Mouse (Mus musculus): ENCODE measurements around the gene Ercc2. TPM values are rescaled to one million over a fixed set of nuclear protein-coding genes. Genes with fewer than 3 reads are reported as not detected.

Gene Ercc2
- total and polyA plus RNA-seq, 3 experiments, result 34.4 to 44.5 TPM; not detected in 1

- Histone ChIP-seq H3K27ac (ENCODE audit: control insufficient read depth, low read depth, low read length) (no peak overlapping the region), H3K27me3 (ENCODE audit: control insufficient read depth in 1 of 2, insufficient read depth in 2 of 2, low read length in 2 of 2) (no peaks in the 10 kb centered on the region), H3K9me3 (replicated peaks; ENCODE audit: insufficient read depth, low read length) (no peaks in the 10 kb centered on the region), H3K4me1 (ENCODE audit: control insufficient read depth in 1 of 2, insufficient read depth in 2 of 2, low read length in 2 of 2) (peaks cover 0 to 2% of the 10 kb centered on the region in 2 experiments; a peak in 2 of 4 replicates), H3K9ac (ENCODE audit: control insufficient read depth, low read depth, low read length, poor library complexity, severe bottlenecking) (no peak overlapping the region), H3K4me3 (ENCODE audit: control insufficient read depth in 1 of 2, insufficient read depth in 1 of 2, low read depth in 2 of 2, low read length in 2 of 2) (no peak overlapping the region), H3K36me3 (ENCODE audit: control insufficient read depth in 1 of 2, insufficient read depth in 2 of 2, low read length in 2 of 2) (no peaks in the 10 kb centered on the region; a peak in 1 of 4 replicates), H3K79me2 (ENCODE audit: control insufficient read depth, insufficient read depth, low read length, poor library complexity) (no peaks in the 10 kb centered on the region)
- TF ChIP-seq HCFC1 (IDR thresholded peaks at IDR 0.05; ENCODE audit: low read depth, low read length), result peak; percentile 85
- TF ChIP-seq CHD2 (IDR thresholded peaks at IDR 0.05; ENCODE audit: low read length), result no peak
- DNase-seq (ENCODE audit: low read depth, low spot score), result no peak
Measured at GRCm38 (mm10) chr7:19426349-19426748, 44.5 kb downstream of the Ercc2 start.

- Histone ChIP-seq H3K36me3 (ENCODE audit: control insufficient read depth in 1 of 2, insufficient read depth in 2 of 2, low read length in 2 of 2) (no peaks in the 10 kb centered on the region; a peak in 1 of 4 replicates), H3K79me2 (ENCODE audit: control insufficient read depth, insufficient read depth, low read length, poor library complexity) (no peaks in the 10 kb centered on the region), H3K27ac (ENCODE audit: control insufficient read depth, low read depth, low read length) (no peak overlapping the region), H3K9me3 (replicated peaks; ENCODE audit: insufficient read depth, low read length) (no peaks in the 10 kb centered on the region), H3K4me3 (ENCODE audit: control insufficient read depth in 1 of 2, insufficient read depth in 1 of 2, low read depth in 2 of 2, low read length in 2 of 2) (no peak overlapping the region), H3K27me3 (ENCODE audit: control insufficient read depth in 1 of 2, insufficient read depth in 2 of 2, low read length in 2 of 2) (no peaks in the 10 kb centered on the region), H3K4me1 (ENCODE audit: control insufficient read depth in 1 of 2, insufficient read depth in 2 of 2, low read length in 2 of 2) (no peaks in the 10 kb centered on the region), H3K9ac (ENCODE audit: control insufficient read depth, low read depth, low read length, poor library complexity, severe bottlenecking) (no peak overlapping the region)
- no peak for DNase-seq (ENCODE audit: low read depth, low spot score)
- TF ChIP-seq USF1 (IDR thresholded peaks at IDR 0.05; ENCODE audit: low read depth, low read length), result peak; percentile 66
- TF ChIP-seq GATA1 (IDR thresholded peaks at IDR 0.05; ENCODE audit: low read depth, low read length), result no peak
Measured at GRCm38 (mm10) chr7:19426888-19427287, 45.1 kb downstream of the Ercc2 start.

- DNase-seq (ENCODE audit: low read depth, low spot score), result no peak
- Histone ChIP-seq H3K27me3 (ENCODE audit: control insufficient read depth in 1 of 2, insufficient read depth in 2 of 2, low read length in 2 of 2) (no peaks in the 10 kb centered on the region), H3K4me3 (ENCODE audit: control insufficient read depth in 1 of 2, insufficient read depth in 1 of 2, low read depth in 2 of 2, low read length in 2 of 2) (no peak overlapping the region), H3K4me1 (ENCODE audit: control insufficient read depth in 1 of 2, insufficient read depth in 2 of 2, low read length in 2 of 2) (no peaks in the 10 kb centered on the region), H3K27ac (ENCODE audit: control insufficient read depth, low read depth, low read length) (no peak overlapping the region), H3K36me3 (ENCODE audit: control insufficient read depth in 1 of 2, insufficient read depth in 2 of 2, low read length in 2 of 2) (peaks cover 0 to 3% of the 10 kb centered on the region in 2 experiments; a peak in 2 of 4 replicates), H3K79me2 (ENCODE audit: control insufficient read depth, insufficient read depth, low read length, poor library complexity) (no peaks in the 10 kb centered on the region), H3K9me3 (replicated peaks; ENCODE audit: insufficient read depth, low read length) (no peaks in the 10 kb centered on the region), H3K9ac (ENCODE audit: control insufficient read depth, low read depth, low read length, poor library complexity, severe bottlenecking) (no peak overlapping the region)
- TF ChIP-seq MAFK (IDR thresholded peaks at IDR 0.05; ENCODE audit: borderline replicate concordance, low read depth, low read length), result no peak
- no peak for TF ChIP-seq MYC (IDR thresholded peaks at IDR 0.05; ENCODE audit: low read depth, low read length)
- no peak for TF ChIP-seq MAZ (IDR thresholded peaks at IDR 0.05; ENCODE audit: low read depth, low read length)
- no peak for TF ChIP-seq MYB (IDR thresholded peaks at IDR 0.05; ENCODE audit: low read depth, low read length)
- no peak for TF ChIP-seq JUND (IDR thresholded peaks at IDR 0.05; ENCODE audit: low read depth, low read length)
- TF ChIP-seq USF2 (IDR thresholded peaks at IDR 0.05; ENCODE audit: borderline replicate concordance in 1 of 2, insufficient read depth in 1 of 2, low read depth in 1 of 2, low read length in 2 of 2), result no peak
- TF ChIP-seq E2F4 (IDR thresholded peaks at IDR 0.05; ENCODE audit: borderline replicate concordance, low read depth, low read length), result no peak
- no peak for TF ChIP-seq SIN3A (IDR thresholded peaks at IDR 0.05; ENCODE audit: low read length)
- TF ChIP-seq UBTF (IDR thresholded peaks at IDR 0.05; ENCODE audit: borderline replicate concordance, insufficient read depth, low read depth, low read length), result no peak
- TF ChIP-seq CHD1 (IDR thresholded peaks at IDR 0.05; ENCODE audit: low read depth, low read length), result no peak
- TF ChIP-seq GABPA (IDR thresholded peaks at IDR 0.05; ENCODE audit: low read depth, low read length), result no peak
- no peak for TF ChIP-seq RAD21 (IDR thresholded peaks at IDR 0.05; ENCODE audit: low read depth, low read length)
- no peak for TF ChIP-seq USF1 (IDR thresholded peaks at IDR 0.05; ENCODE audit: low read depth, low read length)
- no peak for TF ChIP-seq ZC3H11A (IDR thresholded peaks at IDR 0.05; ENCODE audit: low read depth, low read length)
- no peak for TF ChIP-seq TCF12 (IDR thresholded peaks at IDR 0.05; ENCODE audit: low read depth, low read length)
Measured at GRCm38 (mm10) chr7:19427999-19428650, 46.3 kb downstream of the Ercc2 start.

Data from MEL (cell line).